Mouse (Mus musculus): ENCODE measurements around the gene Xxylt1. TPM values are rescaled to one million over a fixed set of nuclear protein-coding genes. Genes with fewer than 3 reads are reported as not detected.
A peak's percentile ranks its signal among the peaks of the same experiment; 100 is the strongest.

Xxylt1 gene
- total RNA-seq, 4 experiments from 2014 or later = 10.3 to 12.9 (median 12.5) TPM

DNA sequence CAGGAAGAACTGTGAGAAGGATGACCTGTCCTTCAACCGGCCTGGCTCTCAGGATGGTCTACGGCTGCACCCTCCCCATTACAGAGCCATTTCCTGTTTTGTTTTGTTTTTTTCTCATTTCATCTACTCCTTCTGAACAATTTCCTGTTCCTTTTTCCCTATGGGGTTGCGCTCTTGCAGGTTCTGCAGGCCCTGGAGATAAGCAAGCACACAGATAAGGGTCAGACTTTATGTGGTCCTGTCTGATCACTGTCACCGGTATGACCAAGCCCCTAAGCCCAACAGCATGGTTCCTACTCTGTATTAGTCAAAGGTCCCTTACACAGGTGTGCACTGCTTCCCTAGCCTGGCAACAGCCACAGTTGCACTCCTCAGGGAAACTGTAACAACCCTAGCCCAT lies 56.2 kb downstream of the Xxylt1 start:
- no peak for DNase-seq (ENCODE audit: low spot score)

DNA sequence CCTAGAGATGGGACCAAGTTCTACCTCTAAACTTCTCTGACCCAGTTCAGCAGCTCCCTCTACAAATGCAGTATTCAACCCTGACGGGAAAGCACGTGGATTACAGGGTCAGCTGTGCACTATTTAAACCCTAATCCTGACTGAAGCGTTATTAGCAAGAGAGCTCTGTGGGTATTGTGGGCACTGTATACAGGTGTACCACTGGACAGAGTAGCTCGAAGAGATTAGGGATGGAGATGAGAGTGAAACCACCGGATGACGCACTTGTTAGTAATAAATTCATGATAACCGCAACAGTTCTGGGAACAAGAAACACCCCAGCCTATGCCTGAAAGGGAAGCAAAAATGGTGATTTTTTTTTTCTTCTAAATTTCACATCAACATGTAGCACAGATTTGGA lies 57.0 kb downstream of the Xxylt1 start:
- no peak for DNase-seq (ENCODE audit: low spot score)

GRCm38 (mm10) chr16:31023803-31024202 lies 57.4 kb downstream of the Xxylt1 start:
- DNase-seq (ENCODE audit: low spot score) = no peak

DNA sequence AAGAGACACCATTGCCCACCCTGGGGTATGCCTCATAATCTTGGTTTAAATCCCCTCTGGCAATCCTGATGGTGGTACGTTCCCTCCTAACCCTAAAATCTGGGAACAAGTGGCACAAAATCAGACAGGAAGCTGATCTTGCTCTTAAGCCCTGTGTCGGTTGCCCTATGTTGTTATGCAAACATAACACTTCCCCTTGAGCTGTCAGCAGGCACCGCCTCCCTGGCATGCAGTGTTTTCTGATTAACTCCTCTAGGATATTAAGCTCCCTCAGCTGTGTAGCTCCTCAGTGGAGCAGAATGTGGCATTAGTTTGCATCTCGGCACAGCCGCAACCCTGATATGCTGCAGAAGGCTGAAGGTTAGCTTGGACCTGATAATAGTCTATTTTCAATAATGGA lies 58.9 kb downstream of the Xxylt1 start:
- peak; percentile 47 for DNase-seq (ENCODE audit: low spot score)

GRCm38 (mm10) chr16:31019514-31019913 lies 61.7 kb downstream of the Xxylt1 start:
- no peak for DNase-seq (ENCODE audit: low spot score)

DNA sequence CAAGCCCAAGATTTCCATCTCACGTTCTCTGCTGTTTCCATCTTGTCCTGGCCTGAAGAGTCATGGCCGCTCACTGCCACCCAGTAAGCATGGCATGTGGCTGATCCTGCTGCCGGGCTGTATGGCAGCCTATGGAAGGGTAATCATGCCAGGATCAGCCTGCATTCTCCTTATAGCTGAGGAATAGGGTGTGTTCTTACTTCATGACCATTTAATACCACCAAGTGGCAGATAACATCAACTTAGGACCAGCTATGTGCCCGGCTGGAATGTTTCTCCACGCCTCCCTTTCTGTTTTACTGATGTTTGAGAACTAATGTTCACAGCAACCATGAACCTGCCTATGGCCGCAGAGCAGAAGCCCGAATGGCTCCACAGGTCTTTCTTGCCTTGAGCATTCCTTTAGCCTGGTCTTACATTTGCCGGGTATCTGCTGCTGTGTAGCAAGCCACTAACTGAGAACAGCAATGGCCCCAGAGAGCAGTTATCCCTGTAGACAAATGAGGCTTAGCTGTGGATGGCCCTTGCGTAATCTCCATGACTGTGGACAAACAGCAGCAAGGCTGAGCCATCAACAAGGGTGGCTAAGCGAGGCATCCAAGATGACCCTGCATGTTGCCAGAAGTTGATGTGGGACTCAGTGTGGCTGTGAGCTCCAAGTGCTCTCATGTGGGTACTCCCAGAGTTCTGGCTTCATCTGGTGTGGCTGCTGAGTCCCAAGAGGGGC lies 63.4 kb downstream of the Xxylt1 start:
- no peak for DNase-seq (ENCODE audit: low spot score)

DNA sequence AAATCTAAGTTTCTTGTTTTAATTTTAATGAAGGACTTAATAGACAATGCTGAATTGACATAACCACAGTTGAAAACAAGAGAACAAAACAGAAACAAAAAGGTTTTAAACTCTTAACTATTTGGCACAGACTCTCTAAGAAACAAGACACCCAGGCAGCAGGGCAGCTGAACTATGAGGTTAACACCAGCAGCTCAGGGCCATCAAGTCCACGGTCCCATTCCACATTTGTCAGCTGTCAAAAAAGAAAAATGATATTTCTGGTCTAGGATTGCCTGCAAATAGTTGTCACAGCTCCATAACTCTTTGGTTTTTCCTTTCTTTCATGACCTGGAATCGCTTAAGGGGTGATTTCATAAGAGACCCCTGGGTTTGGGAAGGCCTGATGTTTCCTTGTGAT lies 64.6 kb downstream of the Xxylt1 start:
- DNase-seq (ENCODE audit: low spot score) = no peak

GRCm38 (mm10) chr16:31016169-31016568 lies 65.1 kb downstream of the Xxylt1 start:
- no peak for DNase-seq (ENCODE audit: low spot score)

DNA sequence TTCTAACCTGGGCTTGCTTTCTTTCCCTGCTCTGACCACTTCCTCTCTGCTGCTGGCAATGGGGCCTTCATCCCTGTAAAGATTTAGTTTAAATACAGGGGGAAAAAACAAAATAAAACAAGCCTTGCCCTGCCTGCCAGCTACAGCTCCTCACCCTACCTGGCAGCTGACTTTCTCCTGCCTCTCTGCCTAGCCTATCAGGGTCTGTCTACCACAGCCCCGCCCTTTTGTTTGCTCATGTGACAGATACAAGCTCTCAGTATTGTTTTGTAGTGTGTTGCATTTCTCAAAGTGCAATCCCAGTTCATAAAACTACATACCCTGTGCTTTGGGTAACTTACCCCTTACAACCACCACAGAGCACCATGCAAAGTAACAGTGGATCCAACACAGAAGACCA lies 66.0 kb downstream of the Xxylt1 start:
- DNase-seq (ENCODE audit: low spot score) = no peak

DNA sequence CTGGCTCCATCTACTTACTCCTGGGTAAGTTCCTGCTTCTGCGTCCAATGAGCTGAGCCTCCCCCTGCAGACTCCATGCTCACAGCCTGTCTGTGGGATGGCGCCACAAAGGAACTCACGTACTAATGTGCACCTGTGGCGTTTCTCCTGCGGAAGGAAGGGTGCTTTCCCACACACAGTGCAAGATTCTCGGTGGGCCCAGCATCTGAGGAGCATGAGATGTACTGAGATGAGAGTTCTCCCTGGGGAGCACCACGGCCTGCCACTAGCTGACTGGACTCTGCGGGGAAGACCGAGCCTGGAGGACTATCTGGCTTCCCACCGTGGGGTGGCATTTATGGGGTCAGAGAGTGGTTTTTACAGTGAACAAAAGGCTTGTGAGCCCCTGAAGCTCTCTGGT lies 69.0 kb downstream of the Xxylt1 start:
- no peak for DNase-seq (ENCODE audit: low spot score)

DNA sequence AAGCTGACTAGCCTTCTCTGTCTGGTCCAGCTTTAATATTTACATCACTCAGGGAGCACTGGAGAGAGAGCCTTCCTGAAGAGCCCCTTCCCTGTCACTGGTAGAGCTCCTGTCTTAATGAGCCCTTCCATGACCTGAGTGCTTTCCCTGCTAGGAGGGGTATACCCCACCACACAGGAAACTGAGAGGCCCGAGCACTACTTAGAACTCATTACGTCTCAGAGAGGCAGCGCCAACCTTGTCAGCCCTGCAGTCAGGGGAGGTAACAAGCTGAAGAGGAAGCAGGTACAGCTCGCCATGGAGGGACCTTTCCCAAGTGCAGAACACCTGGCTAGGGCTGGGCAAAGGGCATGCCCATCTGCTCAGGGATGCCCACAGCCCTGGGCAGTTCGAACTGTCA lies 70.8 kb downstream of the Xxylt1 start:
- no peak for DNase-seq (ENCODE audit: low spot score)

- DNase-seq (ENCODE audit: low spot score) = no peak
Measured at GRCm38 (mm10) chr16:31008326-31008725, 72.9 kb downstream of the Xxylt1 start.

DNA sequence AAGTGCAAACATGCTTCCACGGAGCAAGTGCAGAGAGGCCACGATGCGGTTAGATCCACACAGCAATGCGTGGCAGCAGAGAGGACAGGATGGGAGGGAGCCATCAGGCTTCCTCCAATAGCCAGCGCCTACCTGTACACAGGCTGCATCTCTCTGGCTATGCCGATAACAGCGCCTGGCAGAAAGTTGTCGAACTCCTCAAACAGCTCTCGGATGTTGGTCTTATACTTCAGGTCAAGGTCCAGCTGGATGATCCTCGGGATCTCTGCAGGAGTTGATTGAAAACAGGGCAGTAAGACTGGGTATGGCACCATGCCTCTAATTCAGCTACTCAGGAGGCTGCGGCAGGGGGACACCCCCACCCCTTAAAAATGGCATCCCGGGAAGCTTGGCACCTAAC lies 73.7 kb downstream of the Xxylt1 start:
- DNase-seq (ENCODE audit: low spot score) = no peak

- no peak for DNase-seq (ENCODE audit: low spot score)
Measured at GRCm38 (mm10) chr16:31005693-31006092, 75.5 kb downstream of the Xxylt1 start.

GRCm38 (mm10) chr16:31004321-31004682 lies 76.9 kb downstream of the Xxylt1 start:
- DNase-seq (ENCODE audit: low spot score) = no peak

- DNase-seq (ENCODE audit: low spot score) = peak; percentile 72
Measured at GRCm38 (mm10) chr16:31003592-31004320, 77.5 kb downstream of the Xxylt1 start.

GRCm38 (mm10) chr16:31002926-31003325 lies 78.3 kb downstream of the Xxylt1 start:
- no peak for DNase-seq (ENCODE audit: low spot score)

GRCm38 (mm10) chr16:31002117-31002516 lies 79.1 kb downstream of the Xxylt1 start:
- DNase-seq (ENCODE audit: low spot score) = no peak

- DNase-seq (ENCODE audit: low spot score) = no peak
Measured at GRCm38 (mm10) chr16:30998711-30999110, 82.5 kb downstream of the Xxylt1 start.

DNA sequence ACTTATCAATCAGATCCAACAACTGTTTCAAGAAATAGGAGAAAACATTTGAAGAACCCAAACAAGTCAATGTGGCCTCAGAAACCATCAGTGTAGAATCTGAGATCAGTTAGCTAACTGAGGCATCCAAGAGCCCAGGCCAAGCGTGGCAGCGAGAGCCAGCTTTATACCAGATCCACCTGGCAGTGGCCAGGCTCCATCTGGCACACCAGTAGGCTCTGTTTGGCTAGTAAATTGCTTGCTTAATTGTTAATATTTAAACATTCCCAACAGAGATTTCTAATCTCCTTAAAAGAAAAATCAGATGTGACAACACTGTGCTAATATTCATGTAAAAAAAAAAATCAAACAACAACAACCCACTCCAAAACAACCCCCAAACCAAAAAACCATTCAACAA lies 83.2 kb downstream of the Xxylt1 start:
- no peak for DNase-seq (ENCODE audit: low spot score)

- no peak for DNase-seq (ENCODE audit: low spot score)
Measured at GRCm38 (mm10) chr16:30995446-30995845, 85.8 kb downstream of the Xxylt1 start.

GRCm38 (mm10) chr16:30994881-30995280 lies 86.4 kb downstream of the Xxylt1 start:
- no peak for DNase-seq (ENCODE audit: low spot score)

DNA sequence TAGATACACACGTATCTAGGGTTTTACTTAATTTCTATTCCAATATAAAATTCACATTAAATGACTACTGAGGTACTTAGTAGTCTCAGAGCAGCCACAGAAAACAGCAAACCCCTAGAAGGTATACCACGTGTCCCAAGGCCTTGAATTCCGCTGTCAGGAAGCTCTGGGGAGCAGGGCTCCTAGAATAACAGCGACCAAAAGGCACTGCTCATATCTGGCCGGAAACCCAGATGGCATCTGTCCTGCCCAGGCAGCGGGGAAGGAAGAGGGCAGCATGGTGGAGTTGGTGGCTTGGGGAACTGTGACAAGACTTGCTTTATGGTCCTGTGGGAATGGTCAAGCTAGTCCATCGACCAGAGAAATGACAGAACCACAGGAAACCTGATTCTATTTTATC lies 86.9 kb downstream of the Xxylt1 start:
- no peak for DNase-seq (ENCODE audit: low spot score)
